Mouse (Mus musculus): ENCODE data around the gene Cfap73.
A peak's percentile ranks its signal among the peaks of the same experiment; 100 is the strongest.

Cfap73 gene

GRCm38 (mm10) chr5:120634131-120634530 is at the start of gene Cfap73:
Gene Cfap73, minus strand, starts transcription at chr5:120634235.
- DNase-seq (ENCODE audit: low spot score), result no peak

DNA sequence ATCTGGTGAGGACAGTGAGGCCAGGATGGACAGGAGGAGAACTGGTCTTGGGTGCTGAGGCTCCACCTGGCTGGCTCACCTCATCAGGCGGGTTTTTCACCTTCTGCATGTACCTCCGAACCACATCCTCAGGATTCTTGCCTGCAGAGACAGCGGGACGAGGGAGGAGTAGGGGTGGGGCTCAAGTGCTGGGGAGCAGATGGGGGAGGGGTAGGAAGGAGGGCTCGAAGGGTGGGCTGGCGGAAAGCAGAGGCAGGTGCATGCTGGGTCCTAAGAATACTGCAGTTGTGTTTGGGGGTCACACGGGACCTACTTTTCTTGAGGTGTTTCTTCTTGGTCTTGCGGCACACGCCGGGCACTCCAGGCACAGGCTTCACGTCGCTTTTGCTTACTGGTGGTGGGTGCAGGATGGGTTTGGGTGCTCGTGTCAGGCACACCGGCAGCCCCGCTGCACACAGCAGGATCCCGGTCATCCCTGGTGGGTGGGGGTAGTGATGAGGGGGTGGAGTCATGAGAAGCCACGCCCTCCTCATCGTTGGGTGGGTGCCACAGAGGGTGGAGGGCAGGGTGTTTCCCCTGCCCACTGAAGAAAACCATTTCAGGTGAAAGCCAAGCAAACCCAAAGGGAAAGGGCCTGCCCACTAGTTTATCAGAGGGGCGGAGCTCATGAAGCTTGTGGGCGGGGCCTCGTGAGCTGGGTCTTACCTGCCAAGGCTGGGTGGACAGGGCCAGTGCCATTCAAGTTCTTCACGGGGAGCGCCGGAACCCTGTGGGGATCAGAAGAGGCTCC is 49.1 kb upstream of the Cfap73 start:
- DNase-seq (ENCODE audit: low spot score), result no peak

DNA sequence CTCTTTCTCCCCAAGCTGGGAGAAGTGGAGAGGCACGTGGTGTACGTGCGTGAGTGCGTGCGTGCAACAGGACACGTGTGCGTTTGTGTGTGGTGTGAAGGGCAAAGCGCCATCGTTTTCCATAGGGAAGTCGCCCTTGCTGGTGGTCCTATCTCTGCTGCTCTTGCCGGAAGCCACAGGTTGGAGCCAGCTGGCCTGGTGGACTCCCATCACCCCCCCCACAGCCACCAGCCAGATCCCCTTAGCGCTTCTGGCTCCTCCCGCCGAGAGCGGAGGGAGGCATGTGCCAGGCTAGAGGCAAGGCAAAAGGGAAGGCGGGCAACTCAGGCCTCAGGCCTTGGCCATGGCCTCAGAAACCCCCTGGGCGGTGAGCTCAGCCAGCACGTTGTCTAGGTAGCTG is 46.9 kb upstream of the Cfap73 start:
- DNase-seq (ENCODE audit: low spot score), result no peak

DNA sequence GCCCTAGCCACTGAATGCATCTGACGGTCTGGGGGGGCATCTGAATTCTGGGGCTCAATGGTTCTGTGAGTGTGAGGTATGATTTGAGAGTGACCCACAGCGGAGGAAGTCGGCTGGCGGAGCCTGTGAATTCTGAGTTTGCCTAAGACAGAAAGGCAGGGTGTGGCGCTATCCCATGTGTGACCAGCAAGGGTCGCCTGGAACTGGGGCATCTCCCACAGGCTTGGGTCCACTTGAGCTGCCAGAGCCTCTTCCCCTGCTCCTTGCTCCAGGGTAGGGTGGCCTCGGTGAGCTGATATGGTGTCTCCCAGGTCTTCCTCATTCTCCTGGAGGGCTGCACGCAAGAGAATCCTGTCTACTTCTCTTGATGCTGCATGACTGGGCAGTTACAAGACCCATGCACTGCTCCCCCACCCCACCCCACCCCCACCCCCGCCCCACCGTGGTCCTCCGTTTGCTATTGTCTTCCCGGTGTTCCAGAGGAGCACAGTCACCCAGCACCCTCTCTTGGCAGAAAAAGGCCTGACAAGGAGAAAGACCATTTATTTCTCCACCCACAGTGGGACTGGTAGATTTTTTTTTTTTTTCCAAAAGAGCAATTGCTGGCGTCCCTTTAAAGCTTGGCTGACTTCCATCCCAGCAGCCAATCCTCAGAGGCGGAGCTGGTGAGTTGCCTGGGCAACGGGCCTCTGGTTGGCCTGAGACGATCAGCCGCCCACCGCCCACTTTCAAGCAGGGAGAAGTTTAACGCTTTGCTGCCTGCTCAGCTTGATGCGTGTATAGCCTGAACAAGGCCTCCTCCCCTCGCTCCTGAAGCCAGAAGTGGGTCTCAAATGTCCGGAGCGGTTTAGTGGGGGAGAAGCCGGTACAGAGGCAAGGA is 45.9 kb upstream of the Cfap73 start:
- peak; percentile 70 for DNase-seq (ENCODE audit: low spot score)

GRCm38 (mm10) chr5:120677516-120677915 is 43.5 kb upstream of the Cfap73 start:
- DNase-seq (ENCODE audit: low spot score), result no peak

DNA sequence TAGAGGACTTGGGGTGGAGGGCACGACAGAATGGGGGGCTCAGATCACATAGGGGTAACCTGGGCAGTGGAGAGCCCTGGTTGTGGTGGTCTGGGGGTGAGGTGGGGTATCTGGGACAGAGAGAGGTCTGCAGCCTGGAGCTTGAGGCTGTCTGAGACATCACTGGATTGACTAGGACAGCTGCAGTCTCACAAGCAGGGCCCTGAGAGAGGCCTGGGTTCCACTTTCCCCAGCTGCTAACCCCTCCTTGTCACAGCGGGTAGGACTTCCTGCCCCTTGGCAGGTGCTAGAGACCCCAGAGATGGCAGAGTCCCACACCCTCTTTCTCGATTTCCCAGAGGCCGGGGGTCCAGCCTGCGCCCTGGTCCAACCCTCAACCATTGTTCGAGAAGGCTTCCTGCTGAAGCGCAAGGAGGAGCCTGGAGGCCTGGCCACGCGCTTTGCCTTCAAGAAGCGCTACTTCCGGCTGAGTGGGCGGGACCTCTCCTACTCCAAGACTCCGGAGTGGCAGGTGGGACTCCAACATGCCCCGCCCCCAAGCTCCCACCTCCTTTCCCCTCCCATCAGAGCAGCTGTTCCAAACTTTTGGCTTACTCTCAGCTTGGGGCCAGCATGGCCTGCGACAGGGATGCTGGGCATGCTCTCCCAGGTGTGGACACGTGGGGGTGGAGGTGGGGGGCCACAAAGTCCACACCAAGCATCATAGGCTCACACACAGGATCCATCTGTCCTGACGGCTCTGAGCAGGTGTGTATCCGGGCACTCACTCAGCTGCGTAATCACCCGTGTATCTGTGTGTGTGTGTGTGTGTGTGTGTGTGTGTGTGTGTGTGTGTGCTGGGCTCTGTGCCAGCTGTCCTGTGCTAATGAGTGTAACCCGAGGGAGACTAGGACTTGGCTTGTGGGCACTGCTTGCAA is 40.5 kb upstream of the Cfap73 start:
- DNase-seq (ENCODE audit: low spot score), result no peak

DNA sequence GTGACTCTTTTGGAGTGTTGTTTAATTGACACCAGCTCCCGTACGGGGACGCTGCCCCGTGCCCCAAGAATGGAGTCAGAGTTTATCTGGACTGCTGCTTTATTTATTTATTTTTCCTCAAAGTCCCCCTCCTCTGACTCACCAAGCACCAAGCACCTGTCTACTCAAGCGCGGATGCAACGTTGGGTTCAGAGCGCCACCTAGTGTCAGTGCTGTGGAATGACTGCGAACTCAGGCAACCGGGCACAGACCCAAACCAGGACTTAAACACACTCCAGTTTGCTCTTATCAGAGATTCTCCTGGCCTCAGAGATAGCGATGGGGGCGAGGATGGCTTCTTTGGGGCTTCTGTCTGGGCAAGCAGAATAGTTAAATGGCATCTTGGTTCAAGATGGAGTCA is 39.6 kb upstream of the Cfap73 start:
- DNase-seq (ENCODE audit: low spot score), result no peak

GRCm38 (mm10) chr5:120671865-120672264 is 37.8 kb upstream of the Cfap73 start:
- DNase-seq (ENCODE audit: low spot score), result no peak

DNA sequence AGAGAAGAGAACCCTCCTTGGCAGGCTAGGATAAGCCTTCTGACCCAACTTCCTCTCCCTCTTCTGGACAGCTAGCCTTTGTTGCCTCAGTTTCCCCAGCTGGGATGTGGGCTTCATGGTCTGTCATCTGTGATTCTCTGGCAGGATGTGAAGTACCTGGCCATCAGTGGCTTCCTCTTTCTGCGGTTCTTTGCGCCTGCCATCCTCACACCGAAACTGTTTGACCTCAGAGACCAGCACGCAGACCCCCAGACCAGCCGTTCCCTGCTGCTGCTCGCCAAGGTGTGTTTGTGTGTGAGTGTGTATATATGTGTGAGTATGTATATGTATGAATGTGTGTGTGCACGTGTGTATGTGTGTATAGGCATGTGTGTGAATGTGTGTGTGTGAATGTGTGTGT is 36.1 kb upstream of the Cfap73 start:
- no peak for DNase-seq (ENCODE audit: low spot score)

GRCm38 (mm10) chr5:120668761-120669160 is 34.7 kb upstream of the Cfap73 start:
- no peak for DNase-seq (ENCODE audit: low spot score)

DNA sequence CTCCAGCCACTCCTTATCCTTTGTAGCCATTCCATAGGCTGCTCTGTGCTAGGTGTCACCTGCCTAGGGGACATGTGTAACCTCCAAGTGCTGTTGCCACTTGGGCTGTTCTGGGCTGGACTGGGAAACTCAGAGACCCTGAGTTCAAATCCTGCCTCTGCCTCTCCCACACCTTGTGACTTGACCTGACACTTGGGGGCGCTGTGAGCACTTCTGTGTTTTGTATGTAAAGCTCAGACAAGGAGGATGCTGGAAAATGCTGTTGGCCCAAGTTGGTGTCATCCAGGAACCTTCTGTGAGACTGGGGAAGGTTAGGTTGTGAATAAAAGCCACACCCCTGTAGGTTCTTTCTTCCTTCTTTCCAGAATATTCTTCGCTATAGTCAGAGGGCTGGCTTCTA is 30.9 kb upstream of the Cfap73 start:
- no peak for DNase-seq (ENCODE audit: low spot score)

GRCm38 (mm10) chr5:120660816-120661215 is 26.8 kb upstream of the Cfap73 start:
- no peak for DNase-seq (ENCODE audit: low spot score)

DNA sequence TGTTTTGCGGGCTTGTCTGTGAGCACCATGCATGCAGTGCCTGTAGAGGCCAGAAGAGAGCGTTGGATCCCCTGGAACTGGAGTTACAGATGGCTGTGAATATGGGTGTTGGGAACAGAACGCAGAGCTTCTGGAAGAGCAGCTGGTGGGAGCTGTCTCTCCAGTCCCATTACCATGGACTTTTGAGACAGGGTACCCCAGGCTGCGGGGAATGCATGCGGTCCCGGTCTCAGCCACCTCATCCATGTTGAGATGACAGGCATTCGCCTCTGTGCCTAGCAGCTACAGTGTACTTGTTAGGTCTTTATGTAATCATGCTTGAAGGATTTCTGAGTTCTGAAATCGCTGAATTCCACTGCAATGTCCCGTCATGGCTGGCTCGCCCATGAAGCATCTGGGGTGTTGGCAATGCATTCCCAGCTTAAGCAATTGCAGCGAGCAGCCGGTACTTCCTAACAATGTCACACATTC is 22.3 kb upstream of the Cfap73 start:
- DNase-seq (ENCODE audit: low spot score), result no peak

GRCm38 (mm10) chr5:120653873-120654272 is 19.8 kb upstream of the Cfap73 start:
- DNase-seq (ENCODE audit: low spot score), result no peak

DNA sequence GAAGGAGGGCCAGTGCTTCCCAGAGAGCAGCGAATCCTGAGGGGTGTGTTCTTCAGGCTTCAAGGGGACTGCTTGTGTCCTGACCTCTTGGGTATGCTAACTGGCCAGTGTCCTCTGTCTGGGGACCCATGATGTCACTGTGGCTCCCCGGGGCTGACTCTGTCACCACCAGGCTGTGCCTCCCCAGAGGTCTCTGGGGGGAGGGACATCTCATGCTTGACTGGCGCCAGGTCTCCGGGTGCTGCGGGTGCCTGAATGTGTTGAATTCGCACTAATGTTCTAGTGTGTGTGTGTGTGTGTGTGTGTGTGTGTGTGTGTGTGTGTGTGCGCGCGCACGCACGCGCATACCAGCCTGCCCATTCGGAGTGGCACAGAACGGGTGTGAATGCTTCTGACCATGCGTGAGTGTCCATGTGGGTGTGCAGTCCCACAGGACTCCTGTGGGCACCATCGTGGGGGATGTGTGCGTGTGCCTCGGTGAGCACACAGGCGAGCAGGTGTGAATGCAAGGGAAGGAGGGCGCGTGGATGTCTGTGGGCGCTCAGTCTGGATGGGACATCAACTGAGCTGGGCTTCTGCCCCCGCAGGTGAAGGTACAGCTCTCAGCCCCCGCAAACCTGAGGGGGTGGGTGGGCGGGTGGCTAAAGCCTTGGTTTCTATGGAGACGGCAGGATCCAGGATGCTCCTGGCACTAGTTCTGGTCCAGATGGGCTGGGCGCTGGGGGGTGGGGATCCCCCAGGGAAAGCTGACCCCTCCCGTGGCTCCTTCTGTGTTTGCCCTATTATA is 19.1 kb upstream of the Cfap73 start:
- DNase-seq (ENCODE audit: low spot score), result no peak

DNA sequence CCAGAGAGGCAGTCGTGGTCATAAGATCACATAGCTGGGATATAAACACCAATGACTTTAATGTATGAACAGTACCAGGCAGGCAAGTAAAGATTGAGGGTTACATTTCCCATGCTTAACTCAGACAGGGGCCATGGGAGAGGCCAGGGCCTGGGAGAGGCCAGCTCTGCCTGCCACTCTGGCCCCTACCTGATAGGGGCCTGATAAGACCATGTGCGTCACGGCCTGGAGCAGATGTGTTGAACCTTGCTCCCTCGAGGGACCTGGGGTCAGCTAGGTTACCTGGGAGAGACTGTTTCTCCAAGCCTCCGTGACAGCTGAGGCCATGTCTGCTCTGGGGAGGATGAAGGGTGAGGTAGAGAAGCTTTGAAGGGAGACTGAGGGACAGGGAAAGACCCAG is 17.2 kb upstream of the Cfap73 start:
- no peak for DNase-seq (ENCODE audit: low spot score)

DNA sequence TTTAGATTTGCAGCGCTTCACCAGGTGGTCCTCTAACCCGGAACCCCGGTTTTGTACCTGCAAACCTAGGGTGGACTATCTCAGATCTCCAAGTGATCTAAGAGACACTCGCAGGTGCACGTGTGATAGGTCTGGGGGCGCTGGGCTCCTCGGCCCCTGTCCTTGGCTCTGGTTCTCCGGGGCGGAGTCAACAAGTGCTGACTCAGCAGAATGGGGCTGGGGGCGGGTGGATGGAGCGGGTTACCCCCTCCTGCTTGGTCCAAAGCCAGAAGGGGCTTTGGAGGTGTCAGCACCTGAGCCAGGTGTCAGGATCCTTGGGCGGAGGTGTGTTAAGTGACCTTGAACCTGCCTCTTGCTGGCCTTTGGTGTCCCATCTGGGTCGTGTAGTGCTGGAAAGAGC is 15.9 kb upstream of the Cfap73 start:
- no peak for DNase-seq (ENCODE audit: low spot score)

- no peak for DNase-seq (ENCODE audit: low spot score)
Observed at GRCm38 (mm10) chr5:120649374-120649933, 15.4 kb upstream of the Cfap73 start.

DNA sequence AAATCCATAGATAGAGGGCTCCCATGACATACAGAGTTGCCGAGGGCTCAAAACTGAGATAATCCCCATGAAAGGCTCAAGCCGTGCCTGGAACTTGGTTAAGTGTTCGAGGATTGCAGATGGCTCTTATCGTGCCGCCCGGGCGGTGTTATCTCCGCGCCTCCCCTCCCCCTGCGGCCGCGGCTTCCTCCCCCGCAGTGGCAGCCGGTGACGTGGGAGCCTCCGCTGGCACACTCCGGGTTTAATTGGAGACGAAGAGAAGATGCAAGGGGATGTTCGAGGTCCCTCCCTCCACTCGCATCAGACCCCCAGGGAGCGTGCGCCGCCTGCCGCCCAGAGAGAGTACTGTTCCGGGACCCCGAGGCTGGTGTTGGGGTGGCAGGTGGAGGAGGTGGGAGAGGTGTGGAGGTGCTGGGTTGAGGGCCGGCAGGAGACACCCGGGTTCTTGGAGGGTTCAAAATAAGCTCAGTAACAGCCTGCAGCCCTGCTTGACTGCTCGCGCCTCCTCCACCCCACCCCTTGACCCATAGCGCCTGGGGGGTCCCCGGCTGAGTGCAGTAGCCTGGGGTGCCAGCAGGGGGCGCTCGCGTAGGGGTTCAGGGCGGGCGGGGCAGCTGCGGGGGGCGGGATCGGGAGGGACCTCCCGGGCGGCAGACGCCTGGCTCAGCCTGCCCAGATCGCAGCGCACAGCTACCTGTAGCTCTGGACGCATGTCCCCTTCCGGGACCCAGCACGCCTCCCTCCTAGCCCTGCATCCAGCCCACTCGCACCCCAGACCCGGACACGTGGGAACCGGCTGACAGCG is 14.7 kb upstream of the Cfap73 start, which contains the start of gene Rasal1:
Gene Rasal1 (plus strand): TSS at position 244 of the 805 bp plus-strand sequence.
- no peak for DNase-seq (ENCODE audit: low spot score)

Measured in ovary, postnatal 10 days (tissue).